Mouse (Mus musculus) intestine, postnatal 0 days (tissue): ENCODE measurements at regions not wholly inside any gene's neighbourhood (a gene's known extent, or its start where the extent isn't known, plus 50 kb on each side); places are given as distances from the start of the nearest gene placed in this dataset.

ENCODE experiments used
- ATAC-seq: fragments of 200-750 bp; cut with Nextera tagmentation; 2 replicates; pipeline ENCODE4 v1.8.0; 2017; ENCODE audit warnings: mild to moderate bottlenecking, moderate TSS enrichment, moderate library complexity
- H3K27ac ChIP-seq: fragments of 300-500 bp; sonication (generic); 2 replicates; pipeline ENCODE4 v1.5.1; 2014; ENCODE audit warnings: mild to moderate bottlenecking, low read depth, low read length, moderate library complexity
- H3K27me3 ChIP-seq: fragments of 300-500 bp; sonication (generic); replicated peaks from 2 replicates; pipeline ENCODE4 v1.6.1; 2014; ENCODE audit warnings: low read length, mixed read lengths; ENCODE audit not compliant: control insufficient read depth, insufficient read depth
- H3K36me3 ChIP-seq: fragments of 300-500 bp; sonication (generic); 2 replicates; pipeline ENCODE4 v1.6.1; 2014; ENCODE audit warnings: mild to moderate bottlenecking, moderate library complexity; ENCODE audit not compliant: control insufficient read depth, insufficient read depth
- H3K4me1 ChIP-seq: fragments of 300-500 bp; sonication (generic); replicated peaks from 2 replicates; pipeline ENCODE4 v1.6.1; 2014; ENCODE audit warnings: antibody characterized with exemption, low read length, mixed read lengths; ENCODE audit not compliant: control insufficient read depth, insufficient read depth
- H3K4me2 ChIP-seq: fragments of 300-500 bp; sonication (generic); replicated peaks from 2 replicates; pipeline ENCODE4 v1.6.1; 2014; ENCODE audit warnings: low read depth, mild to moderate bottlenecking, moderate library complexity
- H3K4me3 ChIP-seq: fragments of 300-500 bp; sonication (generic); 2 replicates; pipeline ENCODE4 v1.5.1; 2014; ENCODE audit warnings: low read depth, low read length
- H3K9ac ChIP-seq: fragments of 300-500 bp; sonication (generic); 2 replicates; pipeline ENCODE4 v1.6.1; 2014; ENCODE audit warnings: mild to moderate bottlenecking, low read depth, low read length
- H3K9me3 ChIP-seq: fragments of 300-500 bp; sonication (generic); 2 replicates; pipeline ENCODE4 v1.6.1; 2016; ENCODE audit warnings: mixed run types; ENCODE audit not compliant: control insufficient read depth
- CTCF ChIP-seq: sonication (generic); IDR thresholded peaks from 2 replicates; pipeline ENCODE4 v1.5.1; 2016; ENCODE audit warnings: low read depth, mild to moderate bottlenecking, control low read depth, antibody characterized with exemption, moderate library complexity
- WGBS: fragments of 180-500 bp; shearing (Covaris S2); extraction: QIAGEN DNeasy Blood & Tissue Kit; methylation state at CpG from one replicate; pipeline ENCODE4 v1.1.7; 2014; 5-methylcytosine and 5-hydroxymethylcytosine counted together

DNA sequence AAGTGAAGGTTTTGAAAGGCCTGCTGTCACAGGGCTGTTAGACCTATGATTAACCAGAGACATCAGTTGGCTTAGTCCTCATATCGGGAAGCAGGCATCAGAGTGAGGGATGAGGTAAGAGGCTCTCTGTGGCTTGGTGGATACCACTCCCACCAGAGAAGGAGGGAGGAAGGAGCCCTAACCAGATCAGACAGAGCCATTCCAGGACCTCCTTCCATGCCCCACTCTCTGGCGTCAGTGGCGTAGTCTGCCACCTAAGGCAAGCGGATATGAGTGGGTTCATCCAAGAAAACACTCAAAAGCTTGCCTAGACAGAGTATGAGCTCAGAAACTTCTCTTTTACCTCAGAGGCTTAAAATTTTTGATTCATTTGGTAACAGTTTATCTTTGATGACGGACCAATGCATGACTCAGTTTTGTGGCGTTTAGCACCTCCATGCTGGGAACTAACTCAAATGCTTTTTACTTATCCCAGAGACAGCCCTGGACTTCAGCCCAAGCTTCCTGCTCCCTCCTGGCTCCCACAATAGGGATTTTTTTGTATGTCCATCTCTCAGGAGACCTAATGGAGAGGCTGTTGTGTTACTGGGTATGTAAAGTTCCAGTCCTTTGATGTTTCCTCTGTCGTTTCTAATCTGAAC, 367.5 kb upstream of the Rasgrp1 start:
- Histone ChIP-seq H3K9ac (no peak overlapping the region), H3K9me3 (no peaks in the 10 kb centered on the region), H3K36me3 (no peaks in the 10 kb centered on the region), H3K4me3 (no peak overlapping the region), H3K4me2 (no peak overlapping the region), H3K27ac (no peak overlapping the region), H3K4me1 (no peaks in the 10 kb centered on the region), H3K27me3 (no peaks in the 10 kb centered on the region)
- no peak for ATAC-seq
- TF ChIP-seq CTCF: no peak
- WGBS: 82% methylated on average over 7 of the region's 7 CpGs

DNA sequence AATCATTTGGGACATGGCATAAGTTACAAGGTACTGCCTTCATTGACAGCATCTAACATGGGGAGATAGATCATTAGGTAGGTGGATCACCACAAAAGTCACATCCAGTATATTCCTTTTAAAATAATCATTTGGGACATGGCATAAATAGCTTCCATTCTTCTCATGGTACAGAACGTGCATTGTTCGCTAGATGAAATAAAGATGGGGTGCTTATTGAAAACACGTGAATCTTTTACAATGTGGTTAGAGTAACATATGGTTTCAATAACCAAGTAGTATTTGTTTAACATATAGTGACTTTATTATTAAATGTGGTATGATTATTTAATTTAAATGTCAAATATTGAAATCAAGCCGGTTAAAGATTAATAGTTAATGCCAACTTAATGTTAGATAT, 381.3 kb upstream of the Rasgrp1 start:
- WGBS: 77% methylated on average over 4 of the region's 4 CpGs
- Histone ChIP-seq H3K9me3 (no peaks in the 10 kb centered on the region), H3K36me3 (no peaks in the 10 kb centered on the region), H3K27ac (no peak overlapping the region), H3K9ac (no peak overlapping the region), H3K4me2 (no peak overlapping the region), H3K4me1 (no peaks in the 10 kb centered on the region), H3K4me3 (no peak overlapping the region), H3K27me3 (no peaks in the 10 kb centered on the region)
- ATAC-seq: no peak
- TF ChIP-seq CTCF: no peak

DNA sequence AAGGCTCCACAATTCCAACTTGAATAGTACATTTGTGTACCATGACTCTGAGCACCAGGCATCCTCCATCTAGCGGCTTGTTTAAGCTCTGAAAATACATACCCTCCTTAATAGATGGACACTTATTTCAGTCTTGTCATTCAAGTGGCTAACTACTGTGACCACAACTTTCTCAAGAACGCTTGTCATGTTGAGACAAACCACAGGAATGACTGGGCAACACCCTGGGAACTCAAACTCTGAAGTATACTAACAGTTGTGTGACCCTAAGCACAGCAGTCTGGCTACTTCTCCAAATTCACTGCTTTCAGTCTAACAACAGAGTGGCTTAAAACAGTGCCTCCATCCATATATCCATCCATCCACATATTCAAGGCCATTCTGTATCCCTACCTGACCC, 380.4 kb upstream of the Thbs1 start:
- 77% methylated on average over 2 of the region's 2 CpGs for WGBS
- H3K36me3 ChIP-seq: no peaks in the 10 kb centered on the region
- no peak for TF ChIP-seq CTCF
- no peak overlapping the region for H3K9ac ChIP-seq
- no peak overlapping the region for H3K27ac ChIP-seq
- H3K9me3 ChIP-seq: no peaks in the 10 kb centered on the region
- H3K27me3 ChIP-seq: no peaks in the 10 kb centered on the region
- no peak for ATAC-seq
- H3K4me1 ChIP-seq: no peaks in the 10 kb centered on the region
- H3K4me3 ChIP-seq: no peak overlapping the region
- H3K4me2 ChIP-seq: no peak overlapping the region

DNA sequence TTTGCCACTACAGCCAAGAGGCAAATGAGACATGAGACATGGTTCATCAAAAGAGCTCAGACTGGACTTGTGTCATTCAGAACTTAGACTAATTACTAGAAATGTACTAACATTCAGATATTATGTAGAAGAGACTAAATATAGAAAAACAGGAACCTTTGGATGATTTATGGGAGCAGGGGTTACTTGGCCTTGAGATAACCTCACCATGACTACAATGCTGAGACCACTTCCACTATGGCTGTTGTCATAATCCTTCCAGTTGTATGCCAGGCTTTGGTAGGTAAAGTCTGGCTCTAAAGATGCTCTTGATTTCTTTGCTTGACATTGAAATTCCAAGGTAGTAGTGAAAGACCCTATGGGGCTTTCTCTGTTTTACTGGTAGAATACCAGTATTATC, 369.3 kb upstream of the Thbs1 start:
- Histone ChIP-seq H3K27me3 (no peaks in the 10 kb centered on the region), H3K36me3 (no peaks in the 10 kb centered on the region), H3K4me3 (no peak overlapping the region), H3K27ac (no peak overlapping the region), H3K4me2 (no peak overlapping the region), H3K9ac (no peak overlapping the region), H3K9me3 (no peaks in the 10 kb centered on the region), H3K4me1 (no peaks in the 10 kb centered on the region)
- no peak for ATAC-seq
- no peak for TF ChIP-seq CTCF

DNA sequence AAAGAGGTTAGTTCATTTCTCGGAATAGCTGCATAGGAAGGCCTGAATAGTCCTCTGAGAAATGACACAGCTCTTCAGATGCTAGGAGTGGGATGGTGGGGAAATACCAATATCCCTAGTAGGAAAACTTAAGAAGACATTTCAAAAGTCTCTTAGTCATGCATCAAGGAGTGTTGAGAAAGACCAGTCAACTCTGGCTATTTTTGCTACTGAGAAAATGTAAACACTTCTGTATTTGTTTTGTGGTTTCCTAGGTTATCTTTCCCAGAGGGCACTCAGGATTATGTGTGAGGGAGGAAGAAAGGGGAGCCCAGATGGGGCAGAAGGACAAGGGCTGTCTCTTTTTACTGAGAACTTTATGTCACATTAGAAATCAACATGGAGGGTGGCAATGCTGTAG, 367.8 kb upstream of the Thbs1 start:
- WGBS: 74% methylated on average over 1 of the region's 1 CpGs
- no peak overlapping the region for H3K4me2 ChIP-seq
- no peak for ATAC-seq
- H3K4me3 ChIP-seq: no peak overlapping the region
- H3K4me1 ChIP-seq: no peaks in the 10 kb centered on the region
- no peaks in the 10 kb centered on the region for H3K9me3 ChIP-seq
- H3K9ac ChIP-seq: no peak overlapping the region
- no peak overlapping the region for H3K27ac ChIP-seq
- TF ChIP-seq CTCF: no peak
- no peaks in the 10 kb centered on the region for H3K36me3 ChIP-seq
- no peaks in the 10 kb centered on the region for H3K27me3 ChIP-seq

GRCm38 (mm10) chr2:117745767-117746166, 365.9 kb upstream of the Thbs1 start:
- ATAC-seq: no peak
- no peaks in the 10 kb centered on the region for H3K9me3 ChIP-seq
- 70% methylated on average over 2 of the region's 2 CpGs for WGBS

GRCm38 (mm10) chr2:117747136-117747535, 364.5 kb upstream of the Thbs1 start:
- Histone ChIP-seq H3K4me1 (no peaks in the 10 kb centered on the region), H3K4me2 (no peak overlapping the region), H3K27me3 (no peaks in the 10 kb centered on the region), H3K9ac (no peak overlapping the region), H3K9me3 (no peaks in the 10 kb centered on the region), H3K4me3 (no peak overlapping the region), H3K36me3 (no peaks in the 10 kb centered on the region), H3K27ac (no peak overlapping the region)
- ATAC-seq: no peak
- no peak for TF ChIP-seq CTCF
- 67% methylated on average over 3 of the region's 3 CpGs for WGBS

More at GRCm38 (mm10) chr2:117745767-117746166, 365.9 kb upstream of the Thbs1 start:
- no peaks in the 10 kb centered on the region for H3K4me1 ChIP-seq
- H3K4me2 ChIP-seq: no peak overlapping the region
- no peak for TF ChIP-seq CTCF
- no peak overlapping the region for H3K4me3 ChIP-seq
- no peaks in the 10 kb centered on the region for H3K36me3 ChIP-seq
- no peak overlapping the region for H3K27ac ChIP-seq
- no peak overlapping the region for H3K9ac ChIP-seq
- H3K27me3 ChIP-seq: no peaks in the 10 kb centered on the region
